ENCODE assay signal across 27 mouse cellular contexts in genomic region chr19:48737554-48737953, GRCm38 (mm10).
DNase-seq lines count a peak whose midpoint lies in the region; ATAC-seq and TF ChIP-seq lines count a peak whose summit lies in the region.
"Had no signal": no experiment of that assay in that cellular context is flagged by ENCODE, and none has a peak within 500 bp of the region (broad histone marks: within the 10 kb centered on the region; RNA-seq: fewer than 3 reads in every experiment).

No protein-coding gene starts in this region.

- H3K27ac ChIP-seq in kidney, adult 2 months (ENCODE audit: insufficient read depth, low read depth, low read length): no peak overlapping the region
- no peak overlapping the region for H3K27ac ChIP-seq in forebrain, embryonic 14.5 days (ENCODE audit: low read depth, low read length)
- H3K27ac ChIP-seq in midbrain, embryonic 14.5 days (replicated peaks; ENCODE audit: low read depth, low read length): no peak overlapping the region
- H3K27ac ChIP-seq: gastrocnemius, adult 2 months; hindbrain, embryonic 13.5 days; liver, embryonic 14.5 days; macrophage; midbrain, embryonic 13.5 days; neural tube, embryonic 15.5 days; stomach, embryonic 15.5 days had no signal

- H3K27me3 ChIP-seq in kidney, adult 2 months (replicated peaks; ENCODE audit: control insufficient read depth, insufficient read depth, low read length): no peaks in the 10 kb centered on the region
- peaks cover 7% of the 10 kb centered on the region for H3K27me3 ChIP-seq in forebrain, embryonic 14.5 days (replicated peaks; ENCODE audit: control insufficient read depth, insufficient read depth, low read length)
- H3K27me3 ChIP-seq in midbrain, embryonic 14.5 days (ENCODE audit: control insufficient read depth, insufficient read depth, low read length): no peaks in the 10 kb centered on the region
- H3K27me3 ChIP-seq: hindbrain, embryonic 13.5 days; midbrain, embryonic 13.5 days; neural tube, embryonic 15.5 days; stomach, embryonic 15.5 days had no signal

- H3K4me3 ChIP-seq in kidney, adult 2 months (ENCODE audit: insufficient read depth, low read depth, low read length): no peak overlapping the region
- H3K4me3 ChIP-seq in forebrain, embryonic 14.5 days (ENCODE audit: low read depth, low read length): no peak overlapping the region
- no peak overlapping the region for H3K4me3 ChIP-seq in midbrain, embryonic 14.5 days (replicated peaks; ENCODE audit: low read depth, low read length)
- H3K4me3 ChIP-seq: gastrocnemius, adult 2 months; hindbrain, embryonic 13.5 days; midbrain, embryonic 13.5 days; neural tube, embryonic 15.5 days; stomach, embryonic 15.5 days had no signal

- no peak for TF ChIP-seq CTCF in kidney, adult 2 months (conservative IDR thresholded peaks at IDR 0.05; ENCODE audit: insufficient read depth, insufficient read length, low read depth, low read length)

- no peak for TF ChIP-seq POLR2A in kidney, adult 2 months (IDR thresholded peaks at IDR 0.05; ENCODE audit: low read depth, low read length)

- WGBS in kidney, adult 2 months: 20% methylated on average over 2 of the region's 2 CpGs
- WGBS in forebrain, embryonic 14.5 days: 0% methylated on average over 2 of the region's 2 CpGs
- 26% methylated on average over 2 of the region's 2 CpGs for WGBS in midbrain, embryonic 14.5 days

- DNase-seq in kidney, adult 2 months: peak; percentile 31
- no peak for DNase-seq in kidney, postnatal 10 days
- DNase-seq in kidney, postnatal 14 days: peak; percentile 2
- no peak for DNase-seq in kidney, postnatal 25 days
- peak; percentile 71 for DNase-seq in forebrain, embryonic 14.5 days (ENCODE audit: low spot score)
- DNase-seq in adrenal gland, adult (ENCODE audit: inconsistent age in 2 of 2, low spot score in 1 of 2): no peak
- DNase-seq in midbrain, embryonic 14.5 days: no peak
- DNase-seq: adrenal gland, adult 2 months; cerebellum, adult 18-20 months; cerebellum, postnatal 14 days; gastrocnemius, adult 2 months; gastrocnemius, postnatal 36 days; heart, adult 18-20 months; heart, postnatal 36 days; liver; lung, adult 2 months; lung, postnatal 10 days; retina, postnatal 1 day; right cerebral cortex, postnatal 14 days had no signal

- no peaks in the 10 kb centered on the region; the same call in 1 of the 2 replicates for H3K36me3 ChIP-seq in kidney, adult 2 months (ENCODE audit: control insufficient read depth, insufficient read depth, low read length)
- no peaks in the 10 kb centered on the region for H3K36me3 ChIP-seq in forebrain, embryonic 14.5 days (ENCODE audit: control insufficient read depth, insufficient read depth, low read length)
- H3K36me3 ChIP-seq in midbrain, embryonic 14.5 days (ENCODE audit: control insufficient read depth, insufficient read depth, low read length): no peaks in the 10 kb centered on the region
- H3K36me3 ChIP-seq: hindbrain, embryonic 13.5 days; midbrain, embryonic 13.5 days; neural tube, embryonic 15.5 days; stomach, embryonic 15.5 days had no signal

- peak; percentile 52 for ATAC-seq in forebrain, embryonic 14.5 days
- no peak for ATAC-seq in midbrain, embryonic 14.5 days (ENCODE audit: low FRiP score, low TSS enrichment)
- ATAC-seq: intestine, postnatal 0 days; midbrain, embryonic 13.5 days had no signal

- H3K4me2 ChIP-seq in forebrain, embryonic 14.5 days (ENCODE audit: low read length): no peak overlapping the region
- H3K4me2 ChIP-seq in midbrain, embryonic 14.5 days (ENCODE audit: low read length): no peak overlapping the region
- H3K4me2 ChIP-seq: heart, embryonic 11.5 days; hindbrain, embryonic 13.5 days; midbrain, embryonic 13.5 days; neural tube, embryonic 15.5 days; stomach, embryonic 15.5 days had no signal

- H3K4me1 ChIP-seq in kidney, adult 2 months (ENCODE audit: control insufficient read depth, insufficient read depth, low read length): no peaks in the 10 kb centered on the region
- H3K4me1 ChIP-seq in forebrain, embryonic 14.5 days (ENCODE audit: control insufficient read depth, insufficient read depth, low read length): no peaks in the 10 kb centered on the region
- H3K4me1 ChIP-seq in midbrain, embryonic 14.5 days (ENCODE audit: control insufficient read depth, insufficient read depth, low read length): no peaks in the 10 kb centered on the region
- H3K4me1 ChIP-seq: hindbrain, embryonic 13.5 days; neural tube, embryonic 15.5 days; stomach, embryonic 15.5 days had no signal

- no peak overlapping the region for H3K9ac ChIP-seq in forebrain, embryonic 14.5 days (ENCODE audit: low read length)
- no peak overlapping the region for H3K9ac ChIP-seq in midbrain, embryonic 14.5 days (replicated peaks; ENCODE audit: low read length)
- H3K9ac ChIP-seq: hindbrain, embryonic 13.5 days; liver, embryonic 14.5 days; midbrain, embryonic 13.5 days; neural tube, embryonic 15.5 days; stomach, embryonic 15.5 days had no signal

- no peaks in the 10 kb centered on the region for H3K9me3 ChIP-seq in forebrain, embryonic 14.5 days (replicated peaks; ENCODE audit: control insufficient read depth, low read length)
- H3K9me3 ChIP-seq in midbrain, embryonic 14.5 days (ENCODE audit: control insufficient read depth, low read length): no peaks in the 10 kb centered on the region
- H3K9me3 ChIP-seq: hindbrain, embryonic 13.5 days; midbrain, embryonic 13.5 days; neural tube, embryonic 15.5 days; stomach, embryonic 15.5 days had no signal

Comparison
In these comparisons a context has a peak if more than half of its experiments do, and no peak if none do; other contexts are left out.
1. DNase-seq: peak in kidney, adult 2 months (single experiment), kidney, postnatal 14 days (single experiment) and forebrain, embryonic 14.5 days (single experiment); none in kidney, postnatal 10 days (single experiment), kidney, postnatal 25 days (0 of 2), adrenal gland, adult (0 of 2) and midbrain, embryonic 14.5 days (single experiment).